Mouse (Mus musculus) activated CD4-positive, CD25-positive, alpha-beta regulatory T cell, adult 4 months (primary cell): ENCODE measurements around the gene 2010111I01Rik. TPM values are rescaled to one million over a fixed set of nuclear protein-coding genes. Genes with fewer than 3 reads are reported as not detected.

Source experiments
- ATAC-seq: one replicate; pipeline ENCODE4 v1.8.0; 2017
- polyA plus RNA-seq, 2 experiments: library from polyadenylated mRNA; unstranded; fragments of 100-300 nt; shearing (Covaris generic); gene quantifications; one replicate each; pipeline ENCODE4 v1.2.1; 2017

The 2010111I01Rik gene
- polyA plus RNA-seq, 2 experiments from 2014 or later, result 210 to 226 TPM

GRCm38 (mm10) chr13:63360111-63360885, 395.6 kb downstream of the 2010111I01Rik start:
- no peak for ATAC-seq

GRCm38 (mm10) chr13:63361755-63362154, 397.1 kb downstream of the 2010111I01Rik start:
- ATAC-seq, result no peak

- no peak for ATAC-seq
Observed at GRCm38 (mm10) chr13:63373460-63374166, 408.9 kb downstream of the 2010111I01Rik start.

Other genes with a start within 250 kb of the 2010111I01Rik start
- 10 to 100 TPM; 12.9 to 15.3 TPM for gene Platr25, start 204.2 kb upstream of the 2010111I01Rik start, polyA plus RNA-seq
- gene Gm5141, start 179.1 kb upstream of the 2010111I01Rik start, polyA plus RNA-seq, result 1 to 10 TPM; 5.9 to 7.8 TPM
- gene Fbp2, start 106.5 kb upstream of the 2010111I01Rik start, polyA plus RNA-seq, result not detected
- not detected for gene Fbp1, start 76.6 kb upstream of the 2010111I01Rik start, polyA plus RNA-seq